Mouse (Mus musculus) forebrain, embryonic 15.5 days (tissue): ENCODE measurements around the gene Sec14l1. TPM values are rescaled to one million over a fixed set of nuclear protein-coding genes. Genes with fewer than 3 reads are reported as not detected.

Experiments used
- ATAC-seq: fragments of 200-750 bp; cut with Nextera tagmentation; replicated peaks from 2 replicates; pipeline ENCODE4 v1.8.0; 2017; ENCODE audit warnings: mild to moderate bottlenecking, moderate TSS enrichment, moderate library complexity
- H3K27ac ChIP-seq: fragments of 300-500 bp; sonication (generic); replicated peaks from 2 replicates; pipeline ENCODE4 v1.5.1; 2015; ENCODE audit warnings: mild to moderate bottlenecking, inconsistent platforms
- H3K27me3 ChIP-seq: fragments of 300-500 bp; sonication (generic); 2 replicates; pipeline ENCODE4 v1.6.1; 2015; ENCODE audit warnings: inconsistent platforms
- H3K36me3 ChIP-seq: fragments of 300-500 bp; sonication (generic); 2 replicates; pipeline ENCODE4 v1.6.1; 2015; ENCODE audit warnings: mild to moderate bottlenecking, inconsistent platforms
- H3K4me1 ChIP-seq: fragments of 300-500 bp; sonication (generic); 2 replicates; pipeline ENCODE4 v1.6.1; 2015; ENCODE audit warnings: inconsistent platforms
- H3K4me2 ChIP-seq: fragments of 300-500 bp; sonication (generic); replicated peaks from 2 replicates; pipeline ENCODE4 v1.6.1; 2015; ENCODE audit warnings: mild to moderate bottlenecking, inconsistent platforms
- H3K4me3 ChIP-seq: fragments of 300-500 bp; sonication (generic); 2 replicates; pipeline ENCODE4 v1.5.1; 2015; ENCODE audit warnings: mild to moderate bottlenecking, inconsistent platforms
- H3K9ac ChIP-seq: fragments of 300-500 bp; sonication (generic); replicated peaks from 2 replicates; pipeline ENCODE4 v1.6.1; 2015; ENCODE audit warnings: mild to moderate bottlenecking, inconsistent platforms
- H3K9me3 ChIP-seq: fragments of 300-500 bp; sonication (generic); 2 replicates; pipeline ENCODE4 v1.6.1; 2016; ENCODE audit warnings: inconsistent platforms
- WGBS: fragments of 180-500 bp; shearing (Covaris S2); methylation state at CpG from one replicate; pipeline ENCODE4 v1.1.7; 2015; ENCODE audit warnings: mixed read lengths; 5-methylcytosine and 5-hydroxymethylcytosine counted together
- polyA plus RNA-seq: library from polyadenylated mRNA; unstranded; fragments of >200 nt; fragmentation: Nextera tagmentation; extraction: Ambion mirVana; gene quantifications from 2 replicates; pipeline ENCODE4 v1.2.1, GENCODE M21; 2015

Gene Sec14l1
- polyA plus RNA-seq, 1 experiment from 2014 or later: 76.8 TPM

DNA sequence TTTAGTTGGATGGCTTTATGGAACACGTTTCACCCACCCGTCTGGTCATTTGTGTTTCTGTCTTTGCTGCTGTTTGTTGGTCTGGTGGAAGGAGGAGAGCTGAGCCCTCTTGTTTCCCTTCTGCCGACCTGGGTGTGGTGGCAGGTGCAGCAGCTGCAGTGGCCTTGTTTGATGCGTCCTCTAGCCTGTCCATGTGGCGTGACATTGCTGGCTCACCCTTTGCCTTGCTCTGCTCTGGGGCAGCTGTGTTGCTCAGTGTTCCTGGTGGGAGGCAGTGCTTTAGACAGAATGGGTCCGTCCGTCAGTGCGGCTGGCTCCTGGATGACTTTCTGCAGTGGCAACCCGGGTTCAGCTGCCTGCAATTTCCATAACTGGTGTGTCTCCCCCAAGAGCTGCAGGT is 38.6 kb downstream of the Sec14l1 start:
- H3K27ac ChIP-seq: no peak overlapping the region
- WGBS: 68% methylated on average over 9 of the region's 9 CpGs
- H3K4me3 ChIP-seq: no peak overlapping the region
- H3K4me1 ChIP-seq: peaks cover 16% of the 10 kb centered on the region
- no peaks in the 10 kb centered on the region for H3K9me3 ChIP-seq
- no peak overlapping the region for H3K4me2 ChIP-seq
- no peaks in the 10 kb centered on the region for H3K27me3 ChIP-seq
- no peak for ATAC-seq
- peaks cover 75% of the 10 kb centered on the region for H3K36me3 ChIP-seq
- no peak overlapping the region for H3K9ac ChIP-seq

DNA sequence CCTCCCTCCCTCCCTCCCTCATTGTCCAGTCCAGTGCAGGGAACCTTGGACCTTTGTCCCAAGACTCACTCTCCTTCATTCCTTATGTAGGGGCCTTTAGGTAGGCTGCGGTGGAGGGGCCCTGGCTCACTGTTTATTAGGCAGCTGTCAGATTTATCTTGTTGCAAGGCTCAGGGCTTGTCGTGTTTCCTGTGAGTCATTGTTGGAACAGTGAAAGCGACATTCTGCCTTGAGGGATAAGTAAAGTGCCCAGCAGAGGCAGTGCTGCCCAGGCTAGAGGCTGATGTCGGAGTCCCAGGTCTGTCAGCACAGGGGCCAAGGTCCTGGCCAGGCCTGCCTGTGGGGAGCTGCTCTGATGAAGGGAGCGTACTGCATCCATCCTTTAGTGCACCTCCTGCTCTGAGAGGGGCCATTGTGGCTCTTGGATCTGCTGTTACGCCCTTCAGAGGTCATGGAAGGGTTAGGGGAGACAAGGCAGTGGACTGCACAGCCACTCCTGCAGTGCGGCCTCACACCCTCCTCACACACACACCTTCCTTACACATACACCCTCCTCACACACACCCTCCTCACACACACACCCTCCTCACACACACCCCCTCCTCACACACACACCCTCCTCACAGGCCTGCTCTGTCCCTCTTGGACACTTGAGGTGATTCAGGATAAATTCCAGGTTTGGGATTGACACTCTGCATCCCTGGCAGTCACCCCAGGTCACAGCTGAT is 39.3 kb downstream of the Sec14l1 start:
- ATAC-seq: no peak
- Histone ChIP-seq H3K4me2 (no peak overlapping the region), H3K27me3 (no peaks in the 10 kb centered on the region), H3K9me3 (no peaks in the 10 kb centered on the region), H3K4me3 (no peak overlapping the region), H3K36me3 (peaks cover 71% of the 10 kb centered on the region), H3K4me1 (peaks cover 22% of the 10 kb centered on the region), H3K27ac (no peak overlapping the region), H3K9ac (no peak overlapping the region)
- 53% methylated on average over 7 of the region's 7 CpGs for WGBS

DNA sequence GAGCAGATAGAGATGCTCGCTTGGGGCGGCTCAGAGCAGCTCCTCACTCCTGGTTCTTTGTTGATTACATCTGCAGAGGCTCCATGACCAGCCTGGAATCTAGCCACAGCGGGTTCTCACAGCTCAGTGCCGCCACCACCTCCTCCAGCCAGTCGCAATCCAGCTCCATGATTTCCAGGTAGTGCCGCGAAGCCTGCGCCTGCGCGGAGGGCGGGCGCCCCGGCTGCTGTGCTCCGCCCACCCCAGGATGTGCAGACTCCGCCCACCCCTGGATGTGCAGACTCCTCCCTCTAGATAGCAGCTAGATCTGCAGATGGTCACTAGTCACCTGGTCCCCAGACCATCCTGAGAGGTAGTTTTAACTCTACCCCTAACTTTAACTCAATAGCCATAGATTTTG is 41.8 kb downstream of the Sec14l1 start:
- no peaks in the 10 kb centered on the region for H3K27me3 ChIP-seq
- H3K4me2 ChIP-seq: no peak overlapping the region
- H3K9ac ChIP-seq: no peak overlapping the region
- WGBS: 5% methylated on average over 13 of the region's 15 CpGs
- H3K36me3 ChIP-seq: peaks cover 51% of the 10 kb centered on the region
- no peaks in the 10 kb centered on the region for H3K9me3 ChIP-seq
- H3K4me1 ChIP-seq: peaks cover 31% of the 10 kb centered on the region
- peak; percentile 34; the same call in 1 of the 2 replicates for ATAC-seq
- no peak overlapping the region for H3K4me3 ChIP-seq
- no peak overlapping the region for H3K27ac ChIP-seq

DNA sequence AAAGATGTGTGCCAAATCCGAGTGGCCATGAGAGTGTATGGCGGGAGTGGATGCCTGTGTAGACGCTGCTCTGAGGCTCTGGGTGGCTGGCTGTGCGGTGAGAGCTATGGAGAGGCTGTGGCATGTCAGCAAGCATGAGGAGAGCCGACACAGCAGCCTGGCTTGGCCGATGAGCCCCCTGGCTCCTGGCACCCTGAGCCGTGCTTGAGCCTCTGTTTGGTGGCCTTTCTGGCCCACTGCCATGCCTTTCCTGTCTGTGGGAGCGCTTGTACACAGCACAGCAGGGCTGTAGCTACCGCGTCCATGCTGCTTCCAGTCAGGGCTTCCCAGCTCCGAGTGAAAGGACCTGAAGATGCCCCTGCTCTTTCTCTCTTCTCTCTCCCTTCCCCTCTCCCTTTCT is 43.4 kb downstream of the Sec14l1 start:
- no peak overlapping the region for H3K4me2 ChIP-seq
- H3K27ac ChIP-seq: peak overlapping the region; percentile 48
- H3K4me3 ChIP-seq: no peak overlapping the region
- H3K4me1 ChIP-seq: peaks cover 31% of the 10 kb centered on the region
- peaks cover 39% of the 10 kb centered on the region for H3K36me3 ChIP-seq
- H3K9ac ChIP-seq: no peak overlapping the region
- no peaks in the 10 kb centered on the region for H3K27me3 ChIP-seq
- H3K9me3 ChIP-seq: no peaks in the 10 kb centered on the region
- ATAC-seq: 0 out of 2 replicates have a peak, but pooled peaks have one; percentile 36
- 45% methylated on average over 11 of the region's 11 CpGs for WGBS

DNA sequence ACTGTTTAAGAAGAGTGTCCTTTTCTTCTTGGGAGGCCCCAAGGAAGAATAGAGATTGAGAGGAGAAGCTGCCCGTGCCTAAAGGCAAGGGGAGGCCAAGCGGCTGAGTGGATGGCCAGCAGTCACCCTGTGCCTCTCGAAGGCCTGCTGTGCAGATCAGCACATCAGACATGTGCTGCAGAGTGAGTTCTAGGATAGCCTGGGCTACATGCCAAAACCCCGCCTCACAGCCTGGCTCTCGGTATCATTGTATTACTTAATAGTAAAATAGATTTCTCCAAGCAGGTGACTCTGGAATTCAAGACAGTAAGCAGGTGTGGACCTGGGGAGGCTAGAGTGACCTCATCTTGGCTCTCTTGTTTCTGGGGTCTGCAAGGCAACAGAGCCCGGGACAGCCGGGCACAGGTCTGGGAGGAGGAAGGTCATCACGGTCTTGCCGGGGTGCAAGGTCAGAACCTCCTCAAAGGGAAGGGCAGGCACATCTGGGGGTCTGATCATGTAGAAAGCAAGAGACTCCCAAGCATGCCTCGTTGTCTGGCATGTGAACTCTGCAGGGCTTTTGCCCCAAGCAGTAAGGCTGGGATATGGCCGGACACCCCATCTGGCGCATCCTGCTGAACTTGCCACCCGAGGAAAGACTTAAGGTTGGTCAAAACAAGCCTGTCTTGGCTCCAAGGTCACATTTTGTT is 44.4 kb downstream of the Sec14l1 start:
- no peak overlapping the region for H3K4me3 ChIP-seq
- no peak overlapping the region for H3K4me2 ChIP-seq
- H3K36me3 ChIP-seq: peaks cover 34% of the 10 kb centered on the region
- no peaks in the 10 kb centered on the region for H3K9me3 ChIP-seq
- H3K4me1 ChIP-seq: peaks cover 31% of the 10 kb centered on the region
- no peak overlapping the region for H3K9ac ChIP-seq
- WGBS: 76% methylated on average over 13 of the region's 13 CpGs
- H3K27me3 ChIP-seq: no peaks in the 10 kb centered on the region
- no peak for ATAC-seq
- no peak overlapping the region; the same call in 1 of the 2 replicates for H3K27ac ChIP-seq

DNA sequence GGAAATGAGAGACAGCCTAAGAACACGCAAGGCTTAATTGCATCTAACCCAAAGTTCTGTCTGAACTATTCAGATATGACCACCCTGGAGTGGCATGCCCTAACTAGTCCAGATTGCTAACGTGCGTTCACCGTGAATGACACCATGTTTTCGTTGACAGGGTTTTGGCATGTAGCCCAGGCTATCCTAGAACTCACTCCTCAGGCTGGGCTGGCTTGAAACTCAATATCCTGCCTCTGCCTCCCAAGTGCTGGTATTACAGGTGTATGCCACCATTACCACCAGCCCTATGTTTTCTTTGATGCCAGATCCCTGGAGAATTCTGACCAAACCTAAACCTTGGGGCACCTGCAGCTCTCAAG is 45.0 kb downstream of the Sec14l1 start:
- Histone ChIP-seq H3K9ac (no peak overlapping the region), H3K27ac (no peak overlapping the region; the same call in 1 of the 2 replicates), H3K36me3 (peaks cover 30% of the 10 kb centered on the region), H3K4me2 (no peak overlapping the region), H3K27me3 (no peaks in the 10 kb centered on the region), H3K4me1 (peaks cover 31% of the 10 kb centered on the region), H3K4me3 (no peak overlapping the region), H3K9me3 (no peaks in the 10 kb centered on the region)
- no peak for ATAC-seq
- 44% methylated on average over 5 of the region's 5 CpGs for WGBS

DNA sequence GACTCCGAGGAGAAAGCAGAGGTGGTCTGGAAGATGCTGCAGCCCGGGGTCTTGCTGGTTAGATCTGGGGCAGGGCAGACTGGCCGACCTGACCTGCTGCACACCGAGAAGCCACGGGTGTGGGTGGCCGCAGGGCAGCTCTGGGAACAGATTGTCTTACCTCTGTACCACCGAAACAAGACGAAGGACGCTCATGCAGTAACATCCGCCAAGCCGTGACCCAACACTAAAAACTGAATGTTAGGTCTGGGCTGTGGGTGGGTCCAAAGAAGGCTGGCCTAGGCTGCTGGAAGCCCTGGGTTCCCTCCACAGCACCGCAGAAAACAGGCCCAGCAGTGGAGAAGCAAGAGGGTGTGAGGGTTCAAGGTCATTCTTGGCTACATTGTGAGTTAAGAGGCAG is 45.8 kb downstream of the Sec14l1 start:
- Histone ChIP-seq H3K9ac (no peak overlapping the region), H3K4me1 (peaks cover 29% of the 10 kb centered on the region), H3K4me3 (no peak overlapping the region), H3K27ac (no peak overlapping the region), H3K36me3 (peaks cover 23% of the 10 kb centered on the region), H3K27me3 (no peaks in the 10 kb centered on the region), H3K4me2 (no peak overlapping the region), H3K9me3 (no peaks in the 10 kb centered on the region)
- WGBS: 95% methylated on average over 12 of the region's 12 CpGs
- no peak for ATAC-seq

DNA sequence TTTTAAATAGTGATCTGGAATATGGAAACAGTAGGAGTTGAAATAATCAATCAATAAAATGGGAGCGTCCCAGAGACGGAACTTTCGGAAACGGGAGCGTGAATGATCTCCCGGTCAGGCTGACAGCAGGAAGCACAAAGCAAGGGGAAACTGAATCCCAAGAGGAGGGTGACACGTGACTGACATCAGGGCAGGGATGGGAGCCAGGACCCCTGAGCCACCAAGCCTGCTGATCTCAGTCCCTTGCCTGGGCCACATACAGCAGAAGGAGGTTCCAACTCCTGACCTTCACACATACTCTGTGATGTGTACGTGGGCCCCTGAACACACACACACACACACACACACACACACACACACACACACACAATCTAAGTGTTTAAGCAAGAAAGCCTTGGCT is 46.6 kb downstream of the Sec14l1 start:
- Histone ChIP-seq H3K9ac (no peak overlapping the region), H3K27ac (no peak overlapping the region), H3K4me3 (no peak overlapping the region), H3K9me3 (no peaks in the 10 kb centered on the region), H3K36me3 (peaks cover 17% of the 10 kb centered on the region), H3K4me1 (peaks cover 23% of the 10 kb centered on the region), H3K27me3 (no peaks in the 10 kb centered on the region), H3K4me2 (no peak overlapping the region)
- 74% methylated on average over 8 of the region's 8 CpGs for WGBS
- no peak for ATAC-seq

DNA sequence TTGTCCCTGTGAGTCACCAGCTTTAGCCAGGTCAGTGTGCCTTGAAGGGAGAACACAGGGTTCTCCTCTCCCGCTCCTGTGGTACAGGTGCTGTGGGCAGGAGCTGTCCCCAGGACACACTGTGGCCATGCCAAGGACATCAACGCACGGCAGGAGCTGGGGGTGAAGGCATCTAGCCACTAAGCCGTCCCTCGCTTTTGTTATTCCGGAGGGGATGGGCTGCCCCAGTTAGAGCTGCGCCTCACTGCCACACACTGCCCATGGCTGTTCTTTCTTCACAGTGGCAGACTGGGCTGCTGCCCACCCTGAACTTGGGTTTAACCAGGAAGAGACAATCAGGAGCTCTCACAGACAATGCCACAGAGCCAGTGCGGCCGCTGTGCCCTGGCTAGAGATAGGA is 48.1 kb downstream of the Sec14l1 start:
- no peak for ATAC-seq
- H3K9me3 ChIP-seq: no peaks in the 10 kb centered on the region
- H3K9ac ChIP-seq: no peak overlapping the region
- WGBS: 78% methylated on average over 9 of the region's 9 CpGs
- no peak overlapping the region for H3K27ac ChIP-seq
- H3K4me3 ChIP-seq: no peak overlapping the region
- H3K4me2 ChIP-seq: no peak overlapping the region
- peaks cover 7% of the 10 kb centered on the region for H3K36me3 ChIP-seq
- peaks cover 20% of the 10 kb centered on the region for H3K4me1 ChIP-seq
- no peaks in the 10 kb centered on the region for H3K27me3 ChIP-seq

DNA sequence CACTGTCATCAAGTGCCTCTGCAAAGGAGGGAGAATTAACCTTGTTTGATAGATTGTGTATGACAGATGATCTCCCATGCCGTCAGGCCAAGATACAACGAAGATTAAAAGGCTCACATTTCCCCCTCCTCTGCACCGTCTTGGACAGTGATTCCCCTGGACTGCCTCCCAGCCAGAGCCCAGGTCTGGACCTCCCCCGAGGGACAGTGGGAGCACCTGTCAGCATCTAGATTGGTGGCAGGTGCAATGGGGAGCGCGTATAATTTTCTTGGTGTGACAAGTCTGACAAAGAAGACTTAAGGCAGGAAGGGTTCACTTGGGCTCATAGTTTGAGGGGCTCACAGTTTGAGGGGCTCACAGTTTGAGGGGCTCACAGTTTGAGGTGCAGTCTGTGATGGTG is 48.8 kb downstream of the Sec14l1 start:
- ATAC-seq: no peak

DNA sequence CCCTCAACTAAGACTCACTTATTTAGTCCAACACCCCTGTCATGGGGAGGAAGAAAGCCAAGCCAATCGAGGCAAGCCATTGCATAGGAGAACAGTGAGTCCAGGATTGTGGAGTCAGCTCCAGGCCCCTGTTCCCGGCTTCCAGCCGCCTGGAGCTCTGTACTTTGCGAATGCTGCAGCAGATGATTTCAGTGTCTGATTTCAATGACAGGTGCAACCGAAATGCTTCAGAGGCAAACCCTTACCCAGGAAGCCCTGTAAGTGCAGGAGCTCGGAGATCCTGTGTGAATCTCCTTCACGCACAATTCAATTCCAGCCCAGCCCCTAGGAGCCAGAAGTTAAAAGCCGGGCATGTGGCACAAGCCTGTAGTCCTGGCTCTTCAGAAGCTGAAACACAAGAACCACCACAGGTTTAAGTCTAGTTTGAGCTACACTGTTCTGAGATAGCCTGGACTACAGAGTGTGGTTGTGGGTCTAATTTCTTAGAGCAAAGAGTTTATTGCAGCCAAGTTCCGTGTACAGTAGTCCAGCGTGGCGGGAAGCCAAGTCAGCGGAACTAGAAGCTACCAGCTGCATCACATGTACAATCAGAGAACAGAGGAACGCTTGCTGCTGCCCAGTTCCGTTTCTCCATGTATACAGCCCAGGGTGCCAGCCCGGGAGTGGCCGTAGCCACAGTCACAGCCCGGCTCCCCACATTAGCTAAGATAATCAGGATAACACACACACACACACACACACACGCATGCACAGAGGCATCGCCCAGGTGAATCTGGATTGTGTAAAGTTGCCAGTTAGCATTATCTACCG is 53.5 kb downstream of the Sec14l1 start:
- H3K9ac ChIP-seq: no peak overlapping the region
- peak overlapping the region; percentile 84 for H3K27ac ChIP-seq
- no peaks in the 10 kb centered on the region for H3K27me3 ChIP-seq
- no peaks in the 10 kb centered on the region for H3K9me3 ChIP-seq
- no peak overlapping the region for H3K4me2 ChIP-seq
- ATAC-seq: peak; percentile 31
- WGBS: 72% methylated on average over 20 of the region's 20 CpGs
- no peak overlapping the region for H3K4me3 ChIP-seq
- H3K36me3 ChIP-seq: no peaks in the 10 kb centered on the region
- H3K4me1 ChIP-seq: peaks cover 21% of the 10 kb centered on the region

More for the DNA sequence above, 48.8 kb downstream of the Sec14l1 start:
- Histone ChIP-seq H3K27me3 (no peaks in the 10 kb centered on the region), H3K36me3 (peaks cover 3% of the 10 kb centered on the region), H3K4me2 (no peak overlapping the region), H3K9ac (no peak overlapping the region), H3K4me1 (peaks cover 15% of the 10 kb centered on the region), H3K9me3 (no peaks in the 10 kb centered on the region), H3K4me3 (no peak overlapping the region), H3K27ac (no peak overlapping the region)
- WGBS: 94% methylated on average over 6 of the region's 6 CpGs

DNA sequence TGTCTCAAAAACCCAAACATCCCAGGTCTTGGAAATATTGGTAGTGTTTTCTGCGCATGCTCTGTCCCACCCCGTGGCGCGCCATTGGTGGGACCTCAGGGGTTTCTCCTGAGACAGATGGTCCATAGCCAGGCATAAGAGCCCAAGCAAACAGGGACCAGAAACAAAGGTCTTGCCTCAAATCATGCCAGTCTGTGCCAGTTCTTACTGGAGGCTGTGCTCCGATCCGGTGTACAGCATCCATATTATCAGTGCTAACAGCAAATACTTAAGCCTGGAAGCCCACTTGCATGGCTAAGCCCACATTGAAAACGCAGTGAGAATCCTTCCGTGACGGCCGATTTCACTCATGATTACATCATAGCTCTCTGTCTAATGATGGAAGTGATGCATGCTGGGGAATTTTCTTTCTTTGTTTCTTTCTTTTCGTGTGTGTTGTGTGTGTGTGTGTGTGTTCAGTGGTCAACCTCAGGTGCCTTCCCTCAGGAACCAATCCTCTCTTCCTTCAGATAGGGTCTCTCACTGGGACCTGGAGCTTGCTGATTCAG is 54.2 kb downstream of the Sec14l1 start:
- peaks cover 26% of the 10 kb centered on the region for H3K4me1 ChIP-seq
- ATAC-seq: no peak; the same call in 1 of the 2 replicates
- H3K4me3 ChIP-seq: no peak overlapping the region
- H3K9ac ChIP-seq: no peak overlapping the region
- 71% methylated on average over 11 of the region's 11 CpGs for WGBS
- H3K27ac ChIP-seq: peak overlapping the region; percentile 84
- no peaks in the 10 kb centered on the region for H3K27me3 ChIP-seq
- H3K9me3 ChIP-seq: no peaks in the 10 kb centered on the region
- no peaks in the 10 kb centered on the region for H3K36me3 ChIP-seq
- H3K4me2 ChIP-seq: no peak overlapping the region
